Mouse (Mus musculus): ENCODE results near the gene Zbtb2.

The Zbtb2 gene

DNA sequence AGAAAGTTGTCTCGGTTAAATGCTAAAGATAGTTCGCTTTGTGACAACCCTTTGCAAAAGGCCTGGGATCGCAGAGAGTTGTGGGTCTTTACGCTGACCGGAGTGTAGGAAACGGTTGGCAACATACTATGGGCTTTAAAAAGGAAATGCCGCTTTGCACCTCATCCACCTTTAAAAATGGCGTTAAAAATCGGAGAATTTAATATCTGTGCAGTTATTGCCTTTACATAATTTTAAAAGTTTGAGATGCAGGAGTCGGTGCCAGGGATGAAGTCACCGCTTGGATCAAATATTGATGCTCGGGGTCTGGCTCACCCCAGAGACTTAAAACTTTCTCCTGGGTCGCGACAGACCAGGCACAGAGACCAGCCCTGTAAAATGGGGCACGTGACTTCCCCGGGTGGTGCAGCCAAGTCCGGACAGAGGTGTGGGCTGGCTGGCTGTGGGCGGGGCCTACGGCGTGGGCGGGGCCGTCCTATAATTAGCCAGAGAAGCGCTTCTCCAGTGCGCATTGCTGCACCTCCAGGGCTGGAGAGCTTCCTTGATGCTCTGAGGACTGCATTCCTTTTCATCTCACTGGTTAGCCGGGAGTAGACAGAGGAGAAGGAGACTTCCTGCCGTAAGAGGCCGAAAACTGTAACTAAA is 53.7 kb downstream of the Zbtb2 start:
- peak in 1 of 2 experiments; percentile 36 for DNase-seq (ENCODE audit: low read depth in 2 of 2, low spot score in 2 of 2)

DNA sequence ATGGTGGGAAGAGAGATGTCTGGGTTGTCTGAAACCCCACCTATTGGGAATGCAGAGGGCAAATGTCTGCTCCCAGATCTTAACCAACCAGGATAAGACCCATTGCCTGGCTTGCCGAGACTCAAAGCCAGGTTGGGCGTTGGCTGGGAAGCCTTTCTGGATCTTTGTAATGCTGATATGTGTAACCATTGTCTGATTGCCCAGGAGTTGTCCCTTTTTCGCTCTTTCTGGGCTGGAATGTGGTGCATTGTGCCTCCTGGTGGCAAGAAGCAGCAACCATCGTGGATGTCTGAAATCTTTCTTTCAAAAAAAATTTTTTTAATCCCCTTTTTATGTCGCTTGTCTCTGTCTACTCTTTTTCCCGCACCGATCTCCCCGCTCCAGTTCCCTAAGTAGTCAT is 54.6 kb downstream of the Zbtb2 start:
- DNase-seq (ENCODE audit: low read depth in 2 of 2, low spot score in 2 of 2): peak in 1 of 2 experiments; percentile 16

DNA sequence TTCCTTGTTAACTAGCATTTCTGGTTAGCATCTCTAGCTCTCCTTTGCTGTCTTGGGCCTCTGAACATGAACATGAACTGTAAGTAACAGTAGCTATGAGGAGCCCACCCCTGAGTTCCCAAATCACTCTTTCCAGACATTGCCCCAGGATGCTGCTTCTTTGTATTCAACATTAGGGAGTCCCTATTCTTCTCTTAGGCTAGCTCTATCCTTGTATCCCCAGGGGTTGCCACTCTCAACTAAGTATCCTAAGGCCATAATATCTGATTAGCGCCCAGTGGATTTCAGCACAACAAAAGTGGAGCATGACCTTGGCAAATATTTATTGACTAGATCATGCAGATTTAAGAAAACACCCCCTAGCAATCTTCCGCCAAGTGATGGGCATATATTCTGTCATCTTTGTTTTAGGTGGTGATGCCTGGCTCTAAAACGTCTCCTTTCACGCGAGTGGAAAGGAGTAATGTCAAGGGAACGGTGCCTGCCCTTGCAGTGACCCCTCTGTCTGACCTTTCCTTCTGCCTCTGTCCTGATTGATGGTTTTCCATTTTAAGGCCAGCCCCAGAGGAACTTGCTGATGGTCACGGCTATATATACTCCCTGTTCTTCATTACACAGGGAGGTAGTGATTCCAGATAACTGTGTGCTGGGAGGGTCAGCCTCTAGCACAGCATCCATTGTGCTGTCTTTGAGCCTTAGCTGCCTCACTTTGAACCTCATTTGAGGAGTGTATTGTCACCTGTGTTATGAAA is 55.5 kb downstream of the Zbtb2 start:
- no peak for DNase-seq (ENCODE audit: low read depth in 2 of 2, low spot score in 2 of 2)

DNA sequence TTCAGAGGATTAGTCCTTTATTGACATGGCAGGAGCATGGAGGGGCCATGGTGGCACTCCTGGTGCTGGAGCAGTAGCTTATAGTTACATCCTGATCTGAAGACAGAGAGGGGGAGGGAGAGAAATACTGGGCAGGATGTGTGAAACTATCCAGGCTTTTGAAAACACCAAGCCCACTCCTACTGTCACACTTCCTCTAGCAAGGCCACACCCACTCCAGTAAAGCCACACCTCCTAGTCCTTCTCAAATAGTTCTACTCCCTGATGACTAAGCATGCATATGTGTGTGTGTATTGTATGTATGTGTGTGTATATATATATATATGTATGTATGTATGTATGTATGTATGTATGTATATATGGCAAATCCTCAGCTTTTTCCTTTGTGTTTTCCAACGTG is 60.2 kb downstream of the Zbtb2 start:
- no peak for DNase-seq (ENCODE audit: low read depth in 2 of 2, low spot score in 2 of 2)

DNA sequence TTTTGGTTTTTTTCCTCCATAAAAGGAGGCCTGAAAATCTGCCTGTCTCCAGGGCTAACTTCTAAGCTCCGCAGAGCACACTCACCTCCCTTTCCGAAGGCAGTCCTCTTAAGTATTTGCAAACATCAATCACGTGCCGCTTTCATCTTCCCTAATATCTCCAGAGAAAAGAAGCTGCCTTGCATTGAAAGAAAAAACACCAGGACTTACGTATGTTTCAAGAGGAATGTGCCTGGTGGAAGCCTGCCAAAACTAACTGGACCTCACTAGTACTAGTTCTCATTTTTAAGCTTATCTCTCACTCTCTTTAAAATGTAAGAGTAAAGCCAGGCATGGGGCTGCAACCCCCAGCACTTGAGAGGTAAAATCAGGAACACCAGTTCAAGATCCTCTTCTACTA is 62.3 kb downstream of the Zbtb2 start:
- DNase-seq (ENCODE audit: low read depth in 2 of 2, low spot score in 2 of 2): no peak

DNA sequence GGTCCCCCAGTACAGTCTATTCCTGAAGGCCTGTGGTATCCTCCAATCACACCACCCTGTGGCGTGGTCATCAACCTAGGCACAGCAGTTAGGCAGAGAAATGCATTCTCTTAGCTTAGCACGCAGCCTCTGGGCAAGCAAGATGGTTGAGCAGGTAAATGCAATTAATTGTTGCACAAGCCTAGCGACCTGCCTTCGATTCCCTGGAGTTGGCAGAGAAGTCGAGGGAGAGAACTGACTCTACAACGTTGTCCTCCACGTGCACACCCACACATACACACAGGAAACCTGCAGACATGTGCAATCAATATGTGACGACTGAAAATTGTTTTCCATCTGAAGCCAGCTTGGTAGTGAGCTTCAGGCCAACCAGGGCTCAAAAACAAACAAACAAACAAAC is 64.0 kb downstream of the Zbtb2 start:
- DNase-seq (ENCODE audit: low read depth in 2 of 2, low spot score in 2 of 2): no peak

Data from CD8-positive naive resting alpha-beta T cell, adult 2 months (primary cell).